Mouse (Mus musculus): ENCODE data around the gene Tmem210.
A peak's percentile ranks its signal among the peaks of the same experiment; 100 is the strongest.

The Tmem210 gene

GRCm38 (mm10) chr2:25264851-25265250, 23.1 kb upstream of the Tmem210 start:
- no peak for DNase-seq (ENCODE audit: low read depth, low spot score)

- no peak for DNase-seq (ENCODE audit: low read depth, low spot score)
These were observed 21.9 kb upstream of the Tmem210 start for GRCm38 (mm10) chr2:25265897-25266656.

GRCm38 (mm10) chr2:25266720-25267119, 21.2 kb upstream of the Tmem210 start:
- no peak for DNase-seq (ENCODE audit: low read depth, low spot score)

- DNase-seq (ENCODE audit: low read depth, low spot score): no peak
These were observed 20.7 kb upstream of the Tmem210 start for GRCm38 (mm10) chr2:25267241-25267640.

GRCm38 (mm10) chr2:25267746-25268309, 20.1 kb upstream of the Tmem210 start:
- DNase-seq (ENCODE audit: low read depth, low spot score): no peak

- DNase-seq (ENCODE audit: low read depth, low spot score): peak; percentile 96
These were observed 16.0 kb upstream of the Tmem210 start, which contains the start of the genes Ssna1 and Anapc2 for GRCm38 (mm10) chr2:25271827-25272511. TSS of gene Ssna1 (minus strand) at chr2:25272438. TSS of gene Anapc2 (plus strand) at chr2:25272478.

GRCm38 (mm10) chr2:25272515-25272914, 15.4 kb upstream of the Tmem210 start:
- no peak for DNase-seq (ENCODE audit: low read depth, low spot score)

- no peak for DNase-seq (ENCODE audit: low read depth, low spot score)
These were observed 14.9 kb upstream of the Tmem210 start for GRCm38 (mm10) chr2:25273010-25273409.

GRCm38 (mm10) chr2:25278928-25279882, 8.7 kb upstream of the Tmem210 start:
- DNase-seq (ENCODE audit: low read depth, low spot score): no peak

GRCm38 (mm10) chr2:25285551-25285950, 2.4 kb upstream of the Tmem210 start:
- no peak for DNase-seq (ENCODE audit: low read depth, low spot score)

GRCm38 (mm10) chr2:25286314-25286713, 1.6 kb upstream of the Tmem210 start:
- no peak for DNase-seq (ENCODE audit: low read depth, low spot score)

GRCm38 (mm10) chr2:25286837-25287636, 908 bp upstream of the Tmem210 start:
- no peak for DNase-seq (ENCODE audit: low read depth, low spot score)

- no peak for DNase-seq (ENCODE audit: low read depth, low spot score)
These were observed 895 bp downstream of the Tmem210 start for GRCm38 (mm10) chr2:25288734-25289345.

- no peak for DNase-seq (ENCODE audit: low read depth, low spot score)
These were observed 1.7 kb downstream of the Tmem210 start, which contains the start of gene Lrrc26 for GRCm38 (mm10) chr2:25289651-25290050. TSS of gene Lrrc26 (plus strand) at chr2:25289915.

- no peak for DNase-seq (ENCODE audit: low read depth, low spot score)
These were observed 2.3 kb downstream of the Tmem210 start for GRCm38 (mm10) chr2:25290101-25290815.

- DNase-seq (ENCODE audit: low read depth, low spot score): no peak
These were observed 2.8 kb downstream of the Tmem210 start for GRCm38 (mm10) chr2:25290816-25291130.

GRCm38 (mm10) chr2:25291184-25292053, 3.5 kb downstream of the Tmem210 start:
- no peak for DNase-seq (ENCODE audit: low read depth, low spot score)

- DNase-seq (ENCODE audit: low read depth, low spot score): no peak
These were observed 4.2 kb downstream of the Tmem210 start for GRCm38 (mm10) chr2:25292054-25292544.
